Mouse (Mus musculus): ENCODE measurements around the gene Mgat3.

The Mgat3 gene

GRCm38 (mm10) chr15:80175756-80176155, 2.2 kb downstream of the Mgat3 start:
- DNase-seq (ENCODE audit: low read depth, low spot score) = no peak

GRCm38 (mm10) chr15:80181561-80181960, 8.0 kb downstream of the Mgat3 start:
- no peak for DNase-seq (ENCODE audit: low read depth, low spot score)

- peak; percentile 15 for DNase-seq (ENCODE audit: low read depth, low spot score)
These were observed 8.7 kb downstream of the Mgat3 start for GRCm38 (mm10) chr15:80182072-80182700.

- DNase-seq (ENCODE audit: low read depth, low spot score) = no peak
These were observed 15.4 kb downstream of the Mgat3 start for GRCm38 (mm10) chr15:80188927-80189326.

- DNase-seq (ENCODE audit: low read depth, low spot score) = no peak
These were observed 16.6 kb downstream of the Mgat3 start for GRCm38 (mm10) chr15:80190075-80190474.

- no peak for DNase-seq (ENCODE audit: low read depth, low spot score)
These were observed 18.2 kb downstream of the Mgat3 start for GRCm38 (mm10) chr15:80191585-80192245.

- DNase-seq (ENCODE audit: low read depth, low spot score) = no peak
These were observed 18.7 kb downstream of the Mgat3 start for GRCm38 (mm10) chr15:80192246-80192585.

GRCm38 (mm10) chr15:80192847-80193246, 19.3 kb downstream of the Mgat3 start:
- DNase-seq (ENCODE audit: low read depth, low spot score) = no peak

- no peak for DNase-seq (ENCODE audit: low read depth, low spot score)
These were observed 26.0 kb downstream of the Mgat3 start for GRCm38 (mm10) chr15:80199556-80199955.

- DNase-seq (ENCODE audit: low read depth, low spot score) = no peak
These were observed 28.7 kb downstream of the Mgat3 start for GRCm38 (mm10) chr15:80202111-80202775.

- no peak for DNase-seq (ENCODE audit: low read depth, low spot score)
These were observed 29.9 kb downstream of the Mgat3 start for GRCm38 (mm10) chr15:80203406-80203805.

GRCm38 (mm10) chr15:80206057-80206565, 32.6 kb downstream of the Mgat3 start:
- no peak for DNase-seq (ENCODE audit: low read depth, low spot score)

- DNase-seq (ENCODE audit: low read depth, low spot score) = no peak
These were observed 34.9 kb downstream of the Mgat3 start for GRCm38 (mm10) chr15:80208446-80208845.

- DNase-seq (ENCODE audit: low read depth, low spot score) = no peak
These were observed 40.2 kb downstream of the Mgat3 start for GRCm38 (mm10) chr15:80213688-80214087.

GRCm38 (mm10) chr15:80215716-80216479, 42.4 kb downstream of the Mgat3 start:
- no peak for DNase-seq (ENCODE audit: low read depth, low spot score)

- no peak for DNase-seq (ENCODE audit: low read depth, low spot score)
These were observed 42.9 kb downstream of the Mgat3 start for GRCm38 (mm10) chr15:80216480-80216820.

- no peak for DNase-seq (ENCODE audit: low read depth, low spot score)
These were observed 44.0 kb downstream of the Mgat3 start for GRCm38 (mm10) chr15:80217476-80217875.

GRCm38 (mm10) chr15:80219211-80219610, 45.7 kb downstream of the Mgat3 start:
- DNase-seq (ENCODE audit: low read depth, low spot score) = no peak

- no peak for DNase-seq (ENCODE audit: low read depth, low spot score)
These were observed 46.5 kb downstream of the Mgat3 start for GRCm38 (mm10) chr15:80219705-80220657.

- no peak for DNase-seq (ENCODE audit: low read depth, low spot score)
These were observed 47.5 kb downstream of the Mgat3 start for GRCm38 (mm10) chr15:80221031-80221430.

- no peak for DNase-seq (ENCODE audit: low read depth, low spot score)
These were observed 50.2 kb downstream of the Mgat3 start for GRCm38 (mm10) chr15:80223751-80224150.

Data from c-Kit-negative CD71-positive TER-119-positive erythroid progenitor cells, embryonic 14.5 days (primary cell).